Mouse (Mus musculus) lung, embryonic 14.5 days (tissue): ENCODE measurements around the gene Ywhae. TPM values are rescaled to one million over a fixed set of nuclear protein-coding genes. Genes with fewer than 3 reads are reported as not detected.

Experiments
- ATAC-seq: fragments of 200-750 bp; cut with Nextera tagmentation; 2 replicates; pipeline ENCODE4 v1.8.0; 2017; ENCODE audit warnings: mild to moderate bottlenecking, moderate TSS enrichment, moderate library complexity; ENCODE audit not compliant: insufficient read depth
- DNase-seq: peaks from one replicate; pipeline ENCODE4 v3.0.0-alpha.2; 2015
- H3K27ac ChIP-seq: fragments of 300-500 bp; sonication (generic); 2 replicates; pipeline ENCODE4 v1.5.1; 2014; ENCODE audit warnings: low read depth, mild to moderate bottlenecking, moderate library complexity
- H3K27me3 ChIP-seq: fragments of 300-500 bp; sonication (generic); 2 replicates; pipeline ENCODE4 v1.6.1; 2014; ENCODE audit warnings: low read length, control low read depth; ENCODE audit not compliant: insufficient read depth
- H3K36me3 ChIP-seq: fragments of 300-500 bp; sonication (generic); 2 replicates; pipeline ENCODE4 v1.6.1; 2014; ENCODE audit warnings: control low read depth; ENCODE audit not compliant: insufficient read depth
- H3K4me1 ChIP-seq: fragments of 300-500 bp; sonication (generic); 2 replicates; pipeline ENCODE4 v1.6.1; 2014; ENCODE audit warnings: antibody characterized with exemption, control low read depth; ENCODE audit not compliant: insufficient read depth
- H3K4me2 ChIP-seq: fragments of 300-500 bp; sonication (generic); 2 replicates; pipeline ENCODE4 v1.6.1; 2014; ENCODE audit warnings: mild to moderate bottlenecking
- H3K4me3 ChIP-seq: fragments of 300-500 bp; sonication (generic); 2 replicates; pipeline ENCODE4 v1.5.1; 2014; ENCODE audit warnings: low read depth, low read length
- H3K9ac ChIP-seq: fragments of 300-500 bp; sonication (generic); 2 replicates; pipeline ENCODE4 v1.6.1; 2014
- H3K9me3 ChIP-seq: fragments of 300-500 bp; sonication (generic); 2 replicates; pipeline ENCODE4 v1.6.1; 2016; ENCODE audit warnings: low read depth, low read length, control low read depth
- CTCF ChIP-seq: IDR thresholded peaks from 2 replicates; pipeline ENCODE4 v1.5.1; 2016; ENCODE audit warnings: antibody characterized with exemption, low read depth
- WGBS: fragments of 180-500 bp; shearing (Covaris S2); extraction: QIAGEN DNeasy Blood & Tissue Kit; methylation state at CpG from one replicate; pipeline ENCODE4 v1.1.7; 2014; 5-methylcytosine and 5-hydroxymethylcytosine counted together
- polyA plus RNA-seq: library from polyadenylated mRNA; unstranded; fragments of >200 nt; fragmentation: Nextera tagmentation; extraction: Ambion mirVana; gene quantifications from 2 replicates; pipeline ENCODE4 v1.2.1, GENCODE M21; 2014

Gene Ywhae
- polyA plus RNA-seq, 1 experiment from 2014 or later: 1,066 TPM

GRCm38 (mm10) chr11:75792535-75792934 is 59.9 kb downstream of the Ywhae start:
- no peak for TF ChIP-seq CTCF
- H3K9me3 ChIP-seq: no peaks in the 10 kb centered on the region
- no peak overlapping the region for H3K4me3 ChIP-seq
- H3K4me2 ChIP-seq: no peak overlapping the region
- DNase-seq: no peak
- H3K36me3 ChIP-seq: no peaks in the 10 kb centered on the region
- 68% methylated on average over 5 of the region's 5 CpGs for WGBS
- no peaks in the 10 kb centered on the region for H3K4me1 ChIP-seq
- H3K27ac ChIP-seq: no peak overlapping the region
- no peak for ATAC-seq
- H3K27me3 ChIP-seq: peaks cover 41% of the 10 kb centered on the region
- H3K9ac ChIP-seq: no peak overlapping the region

GRCm38 (mm10) chr11:75793351-75793750 is 60.7 kb downstream of the Ywhae start:
- no peak for TF ChIP-seq CTCF
- no peaks in the 10 kb centered on the region for H3K36me3 ChIP-seq
- WGBS: 74% methylated on average over 5 of the region's 5 CpGs
- ATAC-seq (no peak), DNase-seq (no peak)
- H3K4me1 ChIP-seq: no peaks in the 10 kb centered on the region
- no peak overlapping the region for H3K27ac ChIP-seq
- H3K4me2 ChIP-seq: no peak overlapping the region
- H3K27me3 ChIP-seq: peaks cover 45% of the 10 kb centered on the region
- no peaks in the 10 kb centered on the region for H3K9me3 ChIP-seq
- no peak overlapping the region for H3K4me3 ChIP-seq
- no peak overlapping the region for H3K9ac ChIP-seq

- Histone ChIP-seq H3K9me3 (no peaks in the 10 kb centered on the region), H3K4me1 (no peaks in the 10 kb centered on the region), H3K36me3 (no peaks in the 10 kb centered on the region), H3K27me3 (peaks cover 45% of the 10 kb centered on the region), H3K4me2 (peak overlapping the region; percentile 70), H3K4me3 (peak overlapping the region; percentile 51), H3K27ac (no peak overlapping the region; the same call in 1 of the 2 replicates), H3K9ac (peak overlapping the region; percentile 62)
- ATAC-seq (no peak), DNase-seq (peak; percentile 45)
- no peak for TF ChIP-seq CTCF
- WGBS: 6% methylated on average over 43 of the region's 45 CpGs
Observed at GRCm38 (mm10) chr11:75794602-75795320, 62.1 kb downstream of the Ywhae start.

- under 1% methylated on average over 37 of the region's 42 CpGs for WGBS
- H3K9ac ChIP-seq: peak overlapping the region; percentile 62
- H3K27me3 ChIP-seq: peaks cover 45% of the 10 kb centered on the region
- peak overlapping the region; percentile 70 for H3K4me2 ChIP-seq
- no peak for TF ChIP-seq CTCF
- no peaks in the 10 kb centered on the region for H3K4me1 ChIP-seq
- no peak for DNase-seq
- no peaks in the 10 kb centered on the region for H3K9me3 ChIP-seq
- no peaks in the 10 kb centered on the region for H3K36me3 ChIP-seq
- ATAC-seq: no peak
- peak overlapping the region; percentile 51 for H3K4me3 ChIP-seq
- no peak overlapping the region for H3K27ac ChIP-seq
Observed at GRCm38 (mm10) chr11:75795321-75795636, 62.6 kb downstream of the Ywhae start.

- Histone ChIP-seq H3K27me3 (peaks cover 45% of the 10 kb centered on the region), H3K4me3 (peak within 1 kb of the TSS; percentile 51), H3K4me2 (peak within 1 kb of the TSS; percentile 70), H3K4me1 (no peaks in the 10 kb centered on the region), H3K9me3 (no peaks in the 10 kb centered on the region), H3K27ac (no peak within 1 kb of the TSS; the same call in 1 of the 2 replicates), H3K36me3 (no peaks in the 10 kb centered on the region), H3K9ac (peak within 1 kb of the TSS; percentile 62)
- ATAC-seq: peak; percentile 59
- WGBS: 3% methylated on average over 36 of the region's 37 CpGs
- no peak for TF ChIP-seq CTCF
- DNase-seq: peak; percentile 61
Observed at GRCm38 (mm10) chr11:75796029-75796445, 63.4 kb downstream of the Ywhae start, which contains the start of gene Doc2b. Doc2b (minus strand) TSS chr11:75796049.

- Histone ChIP-seq H3K4me2 (peak overlapping the region; percentile 70), H3K27me3 (peaks cover 45% of the 10 kb centered on the region), H3K27ac (no peak overlapping the region), H3K4me1 (no peaks in the 10 kb centered on the region), H3K9ac (no peak overlapping the region), H3K4me3 (peak overlapping the region; percentile 51; the same call in 1 of the 2 replicates), H3K36me3 (no peaks in the 10 kb centered on the region), H3K9me3 (no peaks in the 10 kb centered on the region)
- TF ChIP-seq CTCF: no peak
- ATAC-seq (no peak), DNase-seq (no peak)
- WGBS: 55% methylated on average over 13 of the region's 13 CpGs
Observed at GRCm38 (mm10) chr11:75796536-75797246, 64.0 kb downstream of the Ywhae start.

- Histone ChIP-seq H3K27ac (no peak overlapping the region), H3K4me3 (no peak overlapping the region), H3K4me2 (no peak overlapping the region), H3K9ac (no peak overlapping the region), H3K36me3 (no peaks in the 10 kb centered on the region), H3K4me1 (no peaks in the 10 kb centered on the region), H3K9me3 (no peaks in the 10 kb centered on the region), H3K27me3 (peaks cover 16% of the 10 kb centered on the region)
- 80% methylated on average over 4 of the region's 4 CpGs for WGBS
- DNase-seq (no peak), ATAC-seq (no peak)
- TF ChIP-seq CTCF: no peak
Observed at GRCm38 (mm10) chr11:75801369-75801768, 68.7 kb downstream of the Ywhae start.
